Mouse (Mus musculus) midbrain, embryonic 10.5 days (tissue): Measurements from ENCODE around the gene Coq8b. TPM values are rescaled to one million over a fixed set of nuclear protein-coding genes. Genes with fewer than 3 reads are reported as not detected.
"Not testable (repeated sequence)": the region's sequence is repeated elsewhere in the genome, so short reads cannot be mapped to it uniquely, and the experiment has no call there.

Experiments
- DNase-seq: peaks from one replicate; pipeline ENCODE4 v3.0.0-alpha.2; 2017; ENCODE audit warnings: low spot score
- H3K27ac ChIP-seq: fragments of 300-500 bp; sonication (generic); replicated peaks from 2 replicates; pipeline ENCODE4 v1.5.1; 2016; ENCODE audit warnings: mild to moderate bottlenecking
- H3K27me3 ChIP-seq: fragments of 300-500 bp; sonication (generic); 2 replicates; pipeline ENCODE4 v1.6.1; 2016; ENCODE audit warnings: low read depth, mild to moderate bottlenecking; ENCODE audit not compliant: poor library complexity, severe bottlenecking
- H3K36me3 ChIP-seq: fragments of 300-500 bp; sonication (generic); 2 replicates; pipeline ENCODE4 v1.6.1; 2016; ENCODE audit warnings: mild to moderate bottlenecking, moderate library complexity
- H3K4me1 ChIP-seq: fragments of 300-500 bp; sonication (generic); 2 replicates; pipeline ENCODE4 v1.6.1; 2016
- H3K4me3 ChIP-seq: fragments of 300-500 bp; sonication (generic); 2 replicates; pipeline ENCODE4 v1.5.1; 2016; ENCODE audit warnings: mild to moderate bottlenecking, moderate library complexity
- H3K9me3 ChIP-seq: fragments of 300-500 bp; sonication (generic); replicated peaks from 2 replicates; pipeline ENCODE4 v1.6.1; 2016; ENCODE audit warnings: mild to moderate bottlenecking
- WGBS: fragments of 180-500 bp; shearing (Covaris S2); methylation state at CpG from one replicate; pipeline ENCODE4 v1.1.7; 2016; 5-methylcytosine and 5-hydroxymethylcytosine counted together
- polyA plus RNA-seq: library from polyadenylated mRNA; unstranded; fragments of >200 nt; fragmentation: Nextera tagmentation; extraction: Ambion mirVana; gene quantifications from 2 replicates; pipeline ENCODE4 v1.2.1, GENCODE M21; 2016

Gene Coq8b
- polyA plus RNA-seq, 1 experiment from 2014 or later: 23.1 TPM

DNA sequence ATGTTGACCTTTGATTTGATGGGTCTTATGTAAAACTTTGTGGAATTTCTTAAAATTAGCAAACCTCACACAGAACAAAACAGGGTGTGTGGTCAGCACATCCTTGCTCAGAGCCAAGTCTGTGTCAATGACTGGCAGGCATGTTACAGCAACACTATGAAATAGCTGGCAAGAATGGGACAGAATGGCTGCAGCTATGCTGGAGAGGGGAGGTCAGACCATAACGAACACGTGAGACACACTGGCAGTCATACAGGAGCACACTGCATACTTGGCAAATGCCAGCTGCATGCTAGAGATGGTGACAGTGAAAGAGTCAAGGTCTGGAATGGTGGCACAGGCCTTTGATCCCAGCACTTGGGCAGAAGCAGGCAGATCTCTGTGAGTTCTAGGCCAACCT, 2.9 kb downstream of the Coq8b start:
- DNase-seq: no peak
- H3K36me3 ChIP-seq: peaks cover 29% of the 10 kb centered on the region
- no peak overlapping the region for H3K27ac ChIP-seq
- H3K9me3 ChIP-seq: no peaks in the 10 kb centered on the region
- peaks cover 27% of the 10 kb centered on the region for H3K4me1 ChIP-seq
- no peak overlapping the region for H3K4me3 ChIP-seq
- WGBS: 97% methylated on average over 2 of the region's 2 CpGs
- no peaks in the 10 kb centered on the region for H3K27me3 ChIP-seq

DNA sequence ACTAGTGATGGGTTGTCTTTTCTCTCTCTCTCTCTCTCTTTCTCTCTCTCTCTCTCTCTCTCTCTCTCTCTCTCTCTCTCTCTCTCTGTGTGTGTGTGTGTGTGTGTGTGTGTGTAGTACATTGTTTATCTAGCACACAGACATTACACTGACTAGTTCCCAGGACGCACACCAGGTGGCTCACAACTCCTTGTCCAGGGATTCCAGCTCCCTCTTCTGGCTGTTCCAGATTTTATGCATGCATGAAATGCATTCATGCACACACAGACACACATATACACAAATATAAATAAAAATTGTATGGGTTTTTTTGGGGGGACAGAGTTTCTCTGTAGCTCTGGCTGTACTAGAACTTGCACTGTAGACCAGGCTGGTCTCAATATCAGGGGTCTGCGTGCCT, 4.7 kb downstream of the Coq8b start:
- WGBS: 92% methylated on average over 2 of the region's 2 CpGs
- Histone ChIP-seq H3K9me3 (no peaks in the 10 kb centered on the region), H3K27ac (no peak overlapping the region), H3K36me3 (peaks cover 41% of the 10 kb centered on the region), H3K27me3 (no peaks in the 10 kb centered on the region), H3K4me3 (no peak overlapping the region), H3K4me1 (peaks cover 17% of the 10 kb centered on the region)
- no peak for DNase-seq

DNA sequence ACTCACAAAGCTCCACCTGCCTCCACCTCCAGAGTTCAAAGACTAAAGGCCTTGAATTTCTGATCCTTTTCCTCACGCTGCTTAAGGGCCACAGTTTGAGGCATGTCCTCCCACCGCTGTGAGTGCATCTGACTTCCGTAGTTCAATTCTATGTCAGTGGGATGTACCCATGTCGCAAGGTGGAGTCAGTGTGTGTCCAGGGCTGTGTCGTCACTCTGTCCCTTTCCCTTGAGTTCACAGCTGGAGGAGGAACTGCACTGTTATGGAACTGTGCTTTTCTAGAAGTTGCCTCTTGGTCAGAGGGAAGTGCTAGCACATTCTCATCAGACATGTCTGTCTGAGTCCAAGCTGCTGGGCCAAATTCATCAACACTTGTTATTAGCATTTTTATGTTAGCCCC, 5.7 kb downstream of the Coq8b start:
- DNase-seq: no peak
- peaks cover 9% of the 10 kb centered on the region for H3K4me1 ChIP-seq
- no peak overlapping the region for H3K4me3 ChIP-seq
- peaks cover 51% of the 10 kb centered on the region for H3K36me3 ChIP-seq
- H3K27ac ChIP-seq: no peak overlapping the region
- 87% methylated on average over 5 of the region's 5 CpGs for WGBS
- no peaks in the 10 kb centered on the region for H3K27me3 ChIP-seq
- no peaks in the 10 kb centered on the region for H3K9me3 ChIP-seq

DNA sequence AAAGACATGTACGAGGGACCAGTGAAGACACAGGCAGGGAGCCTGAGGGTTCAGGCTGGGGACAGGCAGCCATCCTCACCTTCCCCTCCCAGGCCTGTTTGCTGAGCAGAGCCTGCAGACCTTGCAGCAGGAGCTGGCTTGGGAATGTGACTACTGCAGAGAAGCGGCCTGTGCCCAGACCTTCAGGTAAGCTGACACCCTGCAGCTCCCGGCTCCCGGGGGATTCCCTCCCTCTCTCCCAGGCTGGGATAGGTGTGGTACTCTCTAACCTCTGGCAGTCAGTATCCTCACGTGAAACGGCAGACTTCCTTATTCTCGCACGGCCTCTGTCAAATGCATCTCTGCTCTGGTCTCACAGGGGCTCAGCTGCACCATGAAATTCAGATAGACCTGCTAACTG, 10.4 kb downstream of the Coq8b start:
- WGBS: 73% methylated on average over 8 of the region's 8 CpGs
- Histone ChIP-seq H3K4me1 (no peaks in the 10 kb centered on the region), H3K4me3 (no peak overlapping the region), H3K27ac (no peak overlapping the region), H3K27me3 (no peaks in the 10 kb centered on the region), H3K9me3 (no peaks in the 10 kb centered on the region), H3K36me3 (peaks cover 73% of the 10 kb centered on the region)
- DNase-seq: no peak

DNA sequence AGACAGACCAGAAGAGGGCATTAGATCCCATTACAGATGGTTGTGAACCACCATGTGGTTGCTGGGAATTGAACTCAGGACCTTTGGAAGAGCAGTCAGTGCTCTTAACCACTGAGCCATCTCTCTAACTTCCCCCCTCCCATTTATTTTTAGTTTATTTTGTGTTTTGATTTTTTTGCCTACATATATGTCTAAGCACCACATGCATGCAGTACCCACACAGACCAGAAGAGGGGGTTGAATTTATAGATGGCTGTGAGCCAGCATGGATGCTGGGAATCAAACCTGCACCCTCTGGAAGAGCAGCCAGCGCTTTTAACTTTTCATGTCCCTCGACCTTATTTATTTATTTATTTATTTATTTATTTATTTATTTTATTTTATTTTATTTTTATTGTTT, 11.3 kb downstream of the Coq8b start:
- WGBS: 69% methylated on average over 2 of the region's 2 CpGs
- not testable (repeated sequence) for H3K9me3 ChIP-seq, H3K4me1 ChIP-seq, H3K27me3 ChIP-seq, DNase-seq, H3K27ac ChIP-seq, H3K4me3 ChIP-seq
- H3K36me3 ChIP-seq: peaks cover 66% of the 10 kb centered on the region

DNA sequence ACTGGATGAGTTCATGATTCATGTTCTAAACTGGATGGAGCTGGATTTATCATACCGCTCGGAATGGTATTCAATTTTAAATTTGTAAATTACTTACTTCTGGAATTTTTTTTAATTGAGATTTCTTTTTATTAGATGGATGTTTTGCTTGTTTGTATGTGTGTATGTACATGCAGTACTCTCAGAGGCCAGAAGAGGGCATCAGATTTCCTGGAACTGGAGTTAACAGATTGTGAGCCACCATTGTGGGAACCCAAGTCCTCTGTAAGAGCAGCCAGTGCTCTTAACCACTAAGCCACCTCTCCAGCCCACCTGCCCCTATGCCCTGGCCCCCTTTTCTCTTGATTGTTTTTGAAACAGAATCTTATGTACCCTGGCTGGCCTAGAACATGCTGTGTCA, 16.3 kb downstream of the Coq8b start:
- H3K4me1 ChIP-seq: no peaks in the 10 kb centered on the region
- H3K4me3 ChIP-seq: no peak overlapping the region
- H3K27me3 ChIP-seq: no peaks in the 10 kb centered on the region
- no peaks in the 10 kb centered on the region for H3K9me3 ChIP-seq
- no peak overlapping the region for H3K27ac ChIP-seq
- 90% methylated on average over 2 of the region's 2 CpGs for WGBS
- peaks cover 49% of the 10 kb centered on the region for H3K36me3 ChIP-seq
- no peak for DNase-seq

DNA sequence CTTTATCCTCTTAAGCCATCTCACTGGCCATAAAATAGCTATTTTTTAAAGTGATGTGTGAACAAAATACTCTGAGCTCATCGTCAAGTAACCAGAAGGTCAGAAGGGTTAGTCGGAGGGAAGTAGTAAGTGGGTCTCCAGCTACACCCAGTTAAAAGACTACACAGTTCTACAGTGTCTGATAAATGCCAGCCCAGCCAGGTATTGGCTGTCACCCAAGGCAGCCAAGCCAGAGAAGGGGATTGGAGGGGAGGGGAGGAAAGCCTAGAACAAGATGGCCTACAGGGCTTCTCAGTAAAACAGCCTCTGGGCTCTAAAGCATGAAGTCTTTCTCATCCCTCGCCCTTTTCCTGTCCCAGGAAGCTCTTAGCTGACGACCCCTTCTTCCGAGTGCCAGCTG, 17.1 kb downstream of the Coq8b start:
- H3K36me3 ChIP-seq: peaks cover 56% of the 10 kb centered on the region
- H3K4me1 ChIP-seq: no peaks in the 10 kb centered on the region
- no peak for DNase-seq
- 91% methylated on average over 5 of the region's 5 CpGs for WGBS
- no peak overlapping the region for H3K27ac ChIP-seq
- H3K4me3 ChIP-seq: no peak overlapping the region
- no peaks in the 10 kb centered on the region for H3K27me3 ChIP-seq
- H3K9me3 ChIP-seq: no peaks in the 10 kb centered on the region

DNA sequence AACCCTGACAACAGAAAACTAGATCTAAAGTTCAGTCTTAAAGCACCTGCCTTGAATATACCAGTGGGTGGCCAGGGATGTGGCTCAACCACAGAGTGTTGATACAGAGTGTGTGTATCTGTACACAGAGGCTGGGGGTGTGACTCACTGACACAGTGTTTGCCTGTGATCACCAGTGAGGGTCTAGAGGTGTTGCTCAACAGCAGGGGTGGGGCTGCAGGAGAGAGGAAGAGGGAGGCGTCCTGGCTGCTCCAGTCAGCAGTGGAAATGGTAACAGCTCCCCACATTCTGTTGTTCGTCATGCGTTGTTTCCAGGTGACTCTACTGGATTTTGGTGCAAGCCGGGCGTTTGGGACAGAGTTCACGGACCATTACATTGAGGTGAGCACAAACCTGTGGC, 19.1 kb downstream of the Coq8b start:
- H3K36me3 ChIP-seq: peaks cover 37% of the 10 kb centered on the region
- H3K27me3 ChIP-seq: peaks cover 4% of the 10 kb centered on the region; the same call in 1 of the 2 replicates
- no peak overlapping the region for H3K27ac ChIP-seq
- no peak for DNase-seq
- no peaks in the 10 kb centered on the region for H3K9me3 ChIP-seq
- WGBS: 79% methylated on average over 6 of the region's 6 CpGs
- peaks cover 13% of the 10 kb centered on the region for H3K4me1 ChIP-seq
- no peak overlapping the region for H3K4me3 ChIP-seq

DNA sequence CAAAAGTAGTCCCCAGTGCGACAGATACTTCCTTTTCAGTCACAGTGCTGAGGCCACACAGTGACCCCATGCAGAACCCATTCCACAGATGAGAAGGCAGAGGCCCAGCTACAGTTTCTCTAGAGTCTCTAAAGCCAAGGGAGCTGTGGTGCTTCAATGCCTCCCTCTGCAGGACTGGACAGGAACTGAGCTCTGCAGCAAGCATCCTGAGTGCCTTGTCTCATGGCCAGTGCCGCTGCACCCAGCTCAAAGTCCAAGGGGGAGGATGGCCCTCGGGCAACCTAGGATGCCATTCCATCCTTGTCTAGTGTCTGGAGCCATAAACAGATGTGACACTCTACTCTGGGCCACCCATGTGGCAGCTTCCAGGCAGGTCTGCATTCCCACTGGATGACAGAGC, 22.9 kb downstream of the Coq8b start:
- H3K9me3 ChIP-seq: no peaks in the 10 kb centered on the region
- WGBS: 79% methylated on average over 3 of the region's 3 CpGs
- H3K4me1 ChIP-seq: peaks cover 47% of the 10 kb centered on the region
- peaks cover 11% of the 10 kb centered on the region for H3K27me3 ChIP-seq
- no peak for DNase-seq
- H3K27ac ChIP-seq: no peak overlapping the region
- H3K36me3 ChIP-seq: peaks cover 22% of the 10 kb centered on the region
- no peak overlapping the region for H3K4me3 ChIP-seq

DNA sequence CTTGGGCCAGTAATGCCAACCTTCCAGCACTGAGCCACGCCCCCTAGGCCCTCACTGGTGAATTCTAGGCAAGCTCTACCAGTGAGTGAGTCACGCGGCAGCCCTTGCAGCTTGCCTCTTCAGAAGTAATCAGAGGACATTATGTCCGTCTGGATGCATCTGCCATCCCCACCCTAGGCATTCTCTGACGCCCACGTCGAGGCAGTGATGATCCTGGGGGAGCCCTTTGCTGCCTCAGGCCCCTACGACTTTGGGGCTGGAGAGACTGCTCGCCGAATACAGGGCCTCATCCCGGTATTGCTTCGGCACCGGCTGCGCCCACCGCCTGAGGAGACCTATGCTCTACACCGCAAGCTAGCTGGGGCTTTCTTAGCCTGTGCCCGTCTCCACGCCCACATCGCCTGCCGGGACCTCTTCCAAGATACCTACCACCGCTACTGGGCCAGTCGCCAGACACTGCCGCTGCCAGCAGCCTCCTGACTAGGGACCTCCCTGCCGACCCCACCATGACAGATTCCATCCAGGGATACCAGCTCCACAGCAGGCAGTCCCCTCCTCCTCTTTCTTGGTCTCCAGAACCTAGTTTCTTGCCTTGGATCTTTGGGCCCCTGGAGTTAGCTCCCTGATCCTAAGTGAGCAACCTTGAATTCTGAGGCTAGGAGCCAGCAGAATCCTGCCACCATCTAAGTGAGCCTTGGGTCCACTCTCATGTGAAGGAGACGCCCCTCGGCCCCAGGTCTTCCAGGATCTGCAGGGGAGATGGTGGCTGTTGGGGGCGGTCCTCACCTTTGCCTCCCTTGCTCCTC, 24.4 kb downstream of the Coq8b start:
- H3K36me3 ChIP-seq: peaks cover 20% of the 10 kb centered on the region
- peak; percentile 39 for DNase-seq
- H3K4me3 ChIP-seq: peak overlapping the region; percentile 92
- H3K4me1 ChIP-seq: peaks cover 59% of the 10 kb centered on the region
- H3K9me3 ChIP-seq: no peaks in the 10 kb centered on the region
- 18% methylated on average over 27 of the region's 27 CpGs for WGBS
- H3K27me3 ChIP-seq: peaks cover 11% of the 10 kb centered on the region
- H3K27ac ChIP-seq: peak overlapping the region; percentile 94

DNA sequence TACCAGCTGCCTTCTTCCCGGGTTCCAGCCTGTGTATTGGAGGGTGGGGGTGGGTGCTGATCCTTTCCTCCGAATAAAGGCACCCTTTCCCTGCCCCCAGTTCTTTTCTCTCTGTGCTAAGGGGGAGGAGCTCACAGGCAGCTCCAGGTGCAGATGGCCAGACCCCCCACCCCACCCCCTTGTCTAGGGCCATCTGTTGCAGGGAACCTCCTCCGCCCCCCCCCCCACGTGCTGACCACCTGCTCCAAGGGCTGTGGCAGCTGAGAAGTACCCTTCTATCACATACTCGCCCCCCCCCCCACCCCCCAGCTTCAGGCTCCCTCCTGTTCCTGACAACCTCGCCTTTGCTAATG, 25.0 kb downstream of the Coq8b start:
- Histone ChIP-seq H3K4me3 (peak overlapping the region; percentile 92), H3K27ac (peak overlapping the region; percentile 94), H3K27me3 (peaks cover 11% of the 10 kb centered on the region), H3K9me3 (no peaks in the 10 kb centered on the region), H3K4me1 (peaks cover 59% of the 10 kb centered on the region), H3K36me3 (peaks cover 24% of the 10 kb centered on the region)
- 1% methylated on average over 5 of the region's 6 CpGs for WGBS
- DNase-seq: peak; percentile 65

DNA sequence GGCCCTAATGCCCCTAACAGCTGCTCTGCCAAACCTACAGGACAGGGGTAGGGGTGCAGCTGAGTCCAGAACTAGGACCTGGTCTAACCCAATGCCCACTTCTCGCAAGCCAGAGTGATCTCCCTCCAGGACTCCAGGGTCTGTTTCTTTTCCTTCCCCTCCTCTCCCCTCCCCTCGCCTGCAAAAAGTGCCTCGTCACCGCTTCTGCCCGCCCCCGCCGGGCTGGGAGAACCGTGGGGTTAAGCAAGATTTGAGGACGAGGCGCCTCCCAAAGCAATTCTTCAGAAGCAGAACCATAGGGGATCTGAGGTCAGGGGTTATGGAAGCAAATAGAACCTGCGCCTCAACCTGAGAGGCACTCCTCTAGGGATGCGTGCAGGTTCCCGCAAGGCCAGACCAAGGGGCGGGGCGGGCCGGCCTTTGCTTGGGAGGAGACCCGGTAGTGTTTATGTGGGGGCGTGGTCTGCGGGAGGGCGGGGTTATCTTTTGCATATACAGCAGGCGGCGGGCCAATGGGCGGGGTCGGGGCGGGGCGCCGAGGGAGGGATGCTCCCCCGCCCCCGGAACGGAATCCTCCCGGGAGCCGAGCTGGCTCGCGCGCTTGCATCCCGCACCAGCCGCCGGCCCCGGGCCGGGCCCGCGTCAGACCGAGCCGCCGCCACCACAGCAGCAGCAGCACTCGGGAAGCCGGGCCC, 25.5 kb downstream of the Coq8b start, which contains the start of gene Numbl:
Numbl (plus strand) TSS at position 229 of the 695 bp plus-strand sequence.
- Histone ChIP-seq H3K27me3 (peaks cover 11% of the 10 kb centered on the region), H3K4me3 (peak within 1 kb of the TSS; percentile 92), H3K36me3 (peaks cover 24% of the 10 kb centered on the region), H3K27ac (peak within 1 kb of the TSS; percentile 94), H3K9me3 (no peaks in the 10 kb centered on the region), H3K4me1 (peaks cover 59% of the 10 kb centered on the region)
- peak; percentile 97 for DNase-seq
- WGBS: 1% methylated on average over 46 of the region's 47 CpGs

DNA sequence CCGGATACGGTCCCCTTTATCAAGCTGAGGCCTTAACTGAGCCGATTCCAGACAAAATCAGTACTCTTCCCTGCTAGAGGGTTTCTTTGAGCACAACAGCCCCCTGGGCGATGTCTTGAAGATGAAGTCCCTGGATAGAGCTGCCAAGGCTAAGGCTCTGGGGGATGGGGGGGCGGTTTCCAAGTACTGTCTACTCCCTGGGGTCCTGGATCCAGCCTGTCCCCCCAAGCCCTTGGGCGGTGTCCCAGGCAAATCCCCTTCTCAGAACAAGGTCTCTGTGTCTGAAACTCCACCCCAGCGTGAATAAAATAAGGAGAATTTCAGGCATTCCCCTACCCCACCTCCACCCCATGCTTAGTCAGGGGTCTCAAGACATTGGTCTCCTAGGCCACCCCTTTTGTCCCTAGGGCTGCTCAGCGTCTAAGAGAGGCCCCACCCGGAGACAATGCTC, 26.5 kb downstream of the Coq8b start:
- 2% methylated on average over 9 of the region's 9 CpGs for WGBS
- DNase-seq: no peak
- H3K27ac ChIP-seq: peak overlapping the region; percentile 94
- H3K4me3 ChIP-seq: peak overlapping the region; percentile 92
- H3K9me3 ChIP-seq: no peaks in the 10 kb centered on the region
- peaks cover 30% of the 10 kb centered on the region for H3K36me3 ChIP-seq
- H3K4me1 ChIP-seq: peaks cover 59% of the 10 kb centered on the region
- H3K27me3 ChIP-seq: peaks cover 11% of the 10 kb centered on the region
